Mouse (Mus musculus) heart, adult 9 months (tissue): ENCODE measurements around the gene Olfr1243.
"Not testable (repeated sequence)": the region's sequence is repeated elsewhere in the genome, so short reads cannot be mapped to it uniquely, and the experiment has no call there.

Experiments used
- DNase-seq, 2 experiments: peaks; one replicate each; pipeline ENCODE4 v3.0.0; 2022; ENCODE audit warnings: low spot score in 2 of 2

Olfr1243 gene

DNA sequence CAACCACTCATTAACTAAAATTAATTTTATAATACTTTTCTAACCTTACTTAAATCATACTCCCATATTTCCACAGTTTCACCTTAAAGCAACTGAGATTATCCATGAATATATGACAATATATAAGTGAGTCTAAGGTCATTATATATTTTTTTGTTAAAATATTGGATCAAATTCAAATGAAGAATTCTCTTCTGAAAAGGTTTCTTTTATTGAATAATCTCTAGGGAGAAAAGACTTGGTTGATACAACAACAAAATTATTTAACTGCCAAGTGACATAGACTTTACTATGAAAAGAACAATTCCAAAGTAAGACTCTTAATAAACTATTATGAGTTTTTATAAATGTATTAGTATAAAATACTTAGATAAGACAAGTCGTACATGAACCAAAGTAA, at the start of gene Olfr1243:
Gene Olfr1243, minus strand, starts transcription at position 101 of the 400 bp plus-strand sequence.
- DNase-seq, result no peak

- DNase-seq, result no peak
These were observed 47.1 kb upstream of the Olfr1243 start, which contains the start of gene Olfr1245 for GRCm38 (mm10) chr2:89578347-89578746. Gene Olfr1245, minus strand, starts transcription at chr2:89578447.

- not testable (repeated sequence) for DNase-seq
These were observed 31.4 kb upstream of the Olfr1243 start for GRCm38 (mm10) chr2:89562706-89563105.

DNA sequence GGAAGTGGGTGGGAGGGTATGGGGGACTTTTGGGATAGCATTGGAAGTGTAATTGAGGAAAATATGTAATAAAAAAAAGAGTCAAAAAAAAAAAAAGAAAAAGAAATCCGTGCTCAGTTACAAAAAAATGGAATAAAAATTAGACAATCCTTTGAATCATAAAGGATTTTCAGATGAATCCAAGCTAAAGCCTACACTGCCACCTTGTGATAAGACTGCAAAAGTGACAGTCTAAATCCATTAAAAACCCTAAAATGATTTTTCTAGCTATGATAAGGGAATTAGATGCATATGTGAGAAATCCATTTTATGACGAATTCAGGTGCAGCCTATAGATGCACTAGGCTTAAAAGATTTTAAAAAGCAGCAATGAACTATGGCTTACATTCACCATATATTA, 13.2 kb upstream of the Olfr1243 start:
- DNase-seq, result no peak

DNA sequence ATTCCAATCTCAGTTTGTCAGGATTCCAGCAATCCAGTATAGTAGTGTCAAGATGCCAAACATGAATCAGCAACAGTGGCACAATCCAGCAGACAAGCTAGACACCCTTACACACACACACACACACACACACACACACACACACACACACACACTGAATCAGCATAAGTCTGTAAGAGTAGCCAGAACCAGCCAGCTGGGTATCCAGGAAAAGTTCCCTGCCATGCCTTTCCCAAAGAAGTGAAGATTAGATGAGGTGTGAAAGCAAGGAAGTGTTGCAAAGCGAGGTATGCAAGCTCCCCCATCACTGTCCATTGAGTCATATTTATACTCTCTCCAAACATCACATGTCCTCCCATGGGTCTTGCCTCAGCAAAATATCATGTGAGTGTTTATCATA, 8.6 kb upstream of the Olfr1243 start:
- DNase-seq, result no peak

DNA sequence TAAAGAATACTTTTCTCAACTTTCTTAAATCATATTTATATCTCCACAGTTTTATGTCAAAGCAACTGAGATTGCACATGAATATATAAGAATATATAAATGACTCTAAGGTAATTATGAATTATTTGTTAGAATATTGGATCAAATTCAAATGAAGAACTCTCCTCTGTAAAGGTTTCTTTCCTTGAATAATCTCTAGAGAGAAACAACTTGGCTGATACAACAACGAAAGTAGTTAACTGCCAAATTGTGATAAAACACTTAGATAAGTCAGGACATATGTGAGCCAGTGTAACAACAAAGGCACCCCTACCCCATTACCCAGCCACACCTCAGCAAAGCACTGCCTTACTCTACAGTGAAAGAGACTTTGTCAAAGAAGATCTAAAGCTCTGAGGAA, 33.1 kb downstream of the Olfr1243 start, which contains the start of gene Olfr1242:
Gene Olfr1242, minus strand, starts transcription at position 101 of the 400 bp plus-strand sequence.
- DNase-seq, result no peak

GRCm38 (mm10) chr2:89487026-89487425, 44.3 kb downstream of the Olfr1243 start, which contains the start of gene Olfr1241:
Gene Olfr1241, minus strand, starts transcription at chr2:89487126.
- DNase-seq, result no peak
